Mouse (Mus musculus) neural tube, embryonic 14.5 days (tissue): ENCODE measurements around the gene Utf1. TPM values are rescaled to one million over a fixed set of nuclear protein-coding genes. Genes with fewer than 3 reads are reported as not detected.

Experiments
- ATAC-seq: fragments of 200-750 bp; cut with Nextera tagmentation; 2 replicates; pipeline ENCODE4 v1.8.0; 2017; ENCODE audit warnings: low read depth, mild to moderate bottlenecking, moderate TSS enrichment, moderate library complexity
- H3K27ac ChIP-seq: fragments of 300-500 bp; sonication (generic); 2 replicates; pipeline ENCODE4 v1.5.1; 2014; ENCODE audit warnings: low read depth, mild to moderate bottlenecking, control low read depth, low read length, moderate library complexity, mixed read lengths
- H3K27me3 ChIP-seq: fragments of 300-500 bp; sonication (generic); 2 replicates; pipeline ENCODE4 v1.6.1; 2014; ENCODE audit warnings: low read length; ENCODE audit not compliant: control insufficient read depth, insufficient read depth
- H3K36me3 ChIP-seq: fragments of 300-500 bp; sonication (generic); 2 replicates; pipeline ENCODE4 v1.6.1; 2014; ENCODE audit warnings: low read length, mixed read lengths; ENCODE audit not compliant: control insufficient read depth, insufficient read depth
- H3K4me1 ChIP-seq: fragments of 300-500 bp; sonication (generic); 2 replicates; pipeline ENCODE4 v1.6.1; 2014; ENCODE audit warnings: low read length; ENCODE audit not compliant: control insufficient read depth, insufficient read depth
- H3K4me2 ChIP-seq: fragments of 300-500 bp; sonication (generic); 2 replicates; pipeline ENCODE4 v1.6.1; 2014; ENCODE audit warnings: mild to moderate bottlenecking, low read depth, low read length, control low read depth
- H3K4me3 ChIP-seq: fragments of 300-500 bp; sonication (generic); 2 replicates; pipeline ENCODE4 v1.5.1; 2014; ENCODE audit warnings: low read depth, low read length, control low read depth, mixed read lengths
- H3K9ac ChIP-seq: fragments of 300-500 bp; sonication (generic); replicated peaks from 2 replicates; pipeline ENCODE4 v1.6.1; 2014; ENCODE audit warnings: low read depth, mild to moderate bottlenecking, control low read depth, low read length, mixed read lengths
- H3K9me3 ChIP-seq: fragments of 300-500 bp; sonication (generic); 2 replicates; pipeline ENCODE4 v1.6.1; 2016; ENCODE audit warnings: low read length; ENCODE audit not compliant: control insufficient read depth
- WGBS: fragments of 180-500 bp; shearing (Covaris S2); extraction: QIAGEN DNeasy Blood & Tissue Kit; methylation state at CpG from one replicate; pipeline ENCODE4 v1.1.7; 2014; 5-methylcytosine and 5-hydroxymethylcytosine counted together
- microRNA counts: library from miRNA; unstranded; fragments of <30 nt; microRNA quantifications from one replicate; lab custom pipeline; 2016
- microRNA-seq: library from miRNA; unstranded; fragments of <30 nt; microRNA quantifications from one replicate; pipeline ENCODE4, GENCODE M21; 2016
- polyA plus RNA-seq: library from polyadenylated mRNA; unstranded; fragments of >200 nt; fragmentation: Nextera tagmentation; extraction: Ambion mirVana; gene quantifications from 2 replicates; pipeline ENCODE4 v1.2.1, GENCODE M21; 2014

The Utf1 gene
- polyA plus RNA-seq, 1 experiment from 2014 or later = not detected

- WGBS = 30% methylated on average over 7 of the region's 7 CpGs
- Histone ChIP-seq H3K27ac (no peak within 1 kb of the TSS), H3K27me3 (no peaks in the 10 kb centered on the region), H3K36me3 (peaks cover 10% of the 10 kb centered on the region; the same call in 1 of the 2 replicates), H3K9me3 (no peaks in the 10 kb centered on the region), H3K4me2 (no peak within 1 kb of the TSS), H3K9ac (no peak within 1 kb of the TSS), H3K4me3 (no peak within 1 kb of the TSS), H3K4me1 (no peaks in the 10 kb centered on the region)
- no peak for ATAC-seq
Observed at GRCm38 (mm10) chr7:139992406-139992805, 48.8 kb downstream of the Utf1 start, which contains the start of gene Adam8. Gene Adam8, minus strand, starts transcription at chr7:139992562.

GRCm38 (mm10) chr7:139993532-139993931, 49.9 kb downstream of the Utf1 start:
- Histone ChIP-seq H3K36me3 (peaks cover 18% of the 10 kb centered on the region), H3K4me2 (no peak overlapping the region)
- 95% methylated on average over 6 of the region's 6 CpGs for WGBS

GRCm38 (mm10) chr7:139994202-139994601, 50.6 kb downstream of the Utf1 start:
- WGBS = 82% methylated on average over 4 of the region's 4 CpGs

More at GRCm38 (mm10) chr7:139993532-139993931, 49.9 kb downstream of the Utf1 start:
- no peak overlapping the region for H3K9ac ChIP-seq
- no peaks in the 10 kb centered on the region for H3K27me3 ChIP-seq
- H3K9me3 ChIP-seq = no peaks in the 10 kb centered on the region
- ATAC-seq = no peak
- H3K27ac ChIP-seq = no peak overlapping the region
- H3K4me1 ChIP-seq = no peaks in the 10 kb centered on the region
- H3K4me3 ChIP-seq = no peak overlapping the region

GRCm38 (mm10) chr7:139994676-139995075, 51.1 kb downstream of the Utf1 start:
- Histone ChIP-seq H3K9me3 (no peaks in the 10 kb centered on the region), H3K4me1 (no peaks in the 10 kb centered on the region), H3K27ac (no peak overlapping the region), H3K36me3 (peaks cover 20% of the 10 kb centered on the region), H3K27me3 (no peaks in the 10 kb centered on the region), H3K9ac (no peak overlapping the region), H3K4me3 (no peak overlapping the region), H3K4me2 (no peak overlapping the region)
- no peak for ATAC-seq
- WGBS = 38% methylated on average over 3 of the region's 3 CpGs

More at GRCm38 (mm10) chr7:139994202-139994601, 50.6 kb downstream of the Utf1 start:
- H3K27me3 ChIP-seq = no peaks in the 10 kb centered on the region
- no peak overlapping the region for H3K4me2 ChIP-seq
- H3K9ac ChIP-seq = no peak overlapping the region
- H3K36me3 ChIP-seq = peaks cover 20% of the 10 kb centered on the region
- H3K4me3 ChIP-seq = no peak overlapping the region
- ATAC-seq = no peak
- no peaks in the 10 kb centered on the region for H3K9me3 ChIP-seq
- H3K27ac ChIP-seq = no peak overlapping the region
- H3K4me1 ChIP-seq = no peaks in the 10 kb centered on the region

MicroRNAs encoded within 50 kb of the gene (microRNA counts, 519-probe panel; counts per million panel counts)
- microRNA mmu-miR-202-3p (lab: Ali Mortazavi, UCI) (not detected), microRNA mmu-miR-202-5p (lab: Ali Mortazavi, UCI) (not detected)

Small RNA genes within 50 kb of the gene (microRNA-seq; reads per million reads assigned to microRNA genes)
- gene Mir202 (0.85 reads per million), gene Mir7062 (not detected), gene mmu-mir-7686 (not detected)

Other genes with a start within 250 kb of the Utf1 start
- 25.0 and 26.4 TPM in 2 replicates for gene Adgra1, start 109.6 kb upstream of the Utf1 start, polyA plus RNA-seq
- gene Kndc1, start 49.1 kb upstream of the Utf1 start, polyA plus RNA-seq = 18.8 and 28.5 TPM in 2 replicates
- 0.46 and 1.4 TPM in 2 replicates for gene 6430531B16Rik, start 35.0 kb downstream of the Utf1 start, polyA plus RNA-seq
- 3.2 and 3.3 TPM in 2 replicates for gene Adam8, start 48.8 kb downstream of the Utf1 start, polyA plus RNA-seq
- 52.7 and 61.2 TPM in 2 replicates for gene Zfp511, start 92.6 kb downstream of the Utf1 start, polyA plus RNA-seq
- gene Tubgcp2, start 92.9 kb downstream of the Utf1 start, polyA plus RNA-seq = 57.1 and 61.0 TPM in 2 replicates
- gene Msx3, start 105.3 kb downstream of the Utf1 start, polyA plus RNA-seq = 6.6 and 8.1 TPM in 2 replicates
- gene Caly, start 138.8 kb downstream of the Utf1 start, polyA plus RNA-seq = 209 and 365 TPM in 2 replicates
- gene Prap1, start 149.6 kb downstream of the Utf1 start, polyA plus RNA-seq = 0.48 TPM in 1 of 2 replicates, not detected in the other
- gene Fuom, start 158.7 kb downstream of the Utf1 start, polyA plus RNA-seq = 42.8 and 51.8 TPM in 2 replicates
- gene Paox, start 172.0 kb downstream of the Utf1 start, polyA plus RNA-seq = 9.2 and 9.9 TPM in 2 replicates
- 129 and 132 TPM in 2 replicates for gene Echs1, start 172.7 kb downstream of the Utf1 start, polyA plus RNA-seq
- gene Mtg1, start 193.8 kb downstream of the Utf1 start, polyA plus RNA-seq = 33.7 and 39.6 TPM in 2 replicates
- 16.2 and 17.3 TPM in 2 replicates for gene Sprn, start 211.1 kb downstream of the Utf1 start, polyA plus RNA-seq
- gene Olfr522, start 221.0 kb downstream of the Utf1 start, polyA plus RNA-seq = not detected in 2 replicates
- not detected in 2 replicates for gene Olfr523, start 229.4 kb downstream of the Utf1 start, polyA plus RNA-seq